9 mouse cellular contexts compared by ENCODE assay signal in the genomic region with DNA sequence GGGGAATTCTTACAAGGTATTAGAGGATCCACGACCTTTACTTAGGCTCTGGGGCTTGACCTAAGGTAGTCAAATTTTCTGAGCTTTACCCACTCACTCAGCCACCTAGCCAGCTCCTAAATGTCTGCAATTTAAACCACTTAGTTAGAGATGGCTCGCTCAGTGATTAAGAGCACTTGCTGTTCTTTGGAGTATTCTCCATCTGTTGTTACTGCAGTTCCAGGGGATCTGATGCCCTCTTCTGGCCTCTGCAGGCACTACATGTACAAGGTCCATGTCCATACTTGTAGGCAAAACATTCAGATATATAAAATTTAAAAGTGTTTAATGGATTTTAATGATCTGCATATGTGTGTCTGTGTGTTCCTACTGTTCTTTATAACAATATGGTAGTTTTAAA. TPM values are rescaled to one million over a fixed set of nuclear protein-coding genes. Genes with fewer than 3 reads are reported as not detected.
DNase-seq lines count a peak whose midpoint lies in the region; ATAC-seq and TF ChIP-seq lines count a peak whose summit lies in the region.
"Had no signal": no experiment of that assay in that cellular context is flagged by ENCODE, and none has a peak within 500 bp of the region (broad histone marks: within the 10 kb centered on the region; RNA-seq: fewer than 3 reads in every experiment).

No protein-coding gene starts in this region.

- ATAC-seq in liver, embryonic 14.5 days (ENCODE audit: insufficient read depth), result no peak
- peak; percentile 19; the same call in 1 of the 2 replicates for ATAC-seq in neural tube, embryonic 13.5 days (ENCODE audit: low read depth)

- peak; percentile 73 for TF ChIP-seq CTCF in liver, embryonic 14.5 days (IDR thresholded peaks at IDR 0.05; ENCODE audit: low read depth)

- H3K4me1 ChIP-seq in liver, embryonic 14.5 days (replicated peaks; ENCODE audit: control insufficient read depth in 2 of 2, insufficient read depth in 2 of 2, low read length in 1 of 2), result no peaks in the 10 kb centered on the region; a peak in 1 of 4 replicates
- no peaks in the 10 kb centered on the region for H3K4me1 ChIP-seq in neural tube, embryonic 13.5 days (replicated peaks)
- H3K4me1 ChIP-seq: embryonic facial prominence, embryonic 12.5 days had no signal

- H3K4me3 ChIP-seq in liver, embryonic 14.5 days (ENCODE audit: insufficient read depth in 1 of 2, low read depth in 2 of 2, low read length in 2 of 2), result no peak overlapping the region
- no peak overlapping the region for H3K4me3 ChIP-seq in neural tube, embryonic 13.5 days
- H3K4me3 ChIP-seq: embryonic facial prominence, embryonic 12.5 days had no signal

- no peak for TF ChIP-seq EP300 in liver, embryonic 14.5 days (IDR thresholded peaks at IDR 0.05; ENCODE audit: low read depth)

- H3K4me2 ChIP-seq in liver, embryonic 14.5 days (ENCODE audit: low read depth), result no peak overlapping the region
- H3K4me2 ChIP-seq in neural tube, embryonic 13.5 days, result no peak overlapping the region

- H3K27ac ChIP-seq in liver, embryonic 14.5 days, result no peak overlapping the region
- no peak overlapping the region for H3K27ac ChIP-seq in neural tube, embryonic 13.5 days (replicated peaks)
- H3K27ac ChIP-seq: embryonic facial prominence, embryonic 12.5 days had no signal

- no peak overlapping the region for H3K9ac ChIP-seq in liver, embryonic 14.5 days (replicated peaks)
- H3K9ac ChIP-seq in neural tube, embryonic 13.5 days, result no peak overlapping the region
- H3K9ac ChIP-seq: embryonic facial prominence, embryonic 12.5 days had no signal

- 42% methylated on average over 2 of the region's 2 CpGs for WGBS in liver, embryonic 14.5 days (ENCODE audit: insufficient replicate concordance)
- WGBS in neural tube, embryonic 13.5 days, result 43% methylated on average over 2 of the region's 2 CpGs

- DNase-seq in 416B (ENCODE audit: low read depth) (peak; percentile 80), NIH3T3 (ENCODE audit: low read depth) (peak; percentile 81)
- peak; percentile 80 to 86 for DNase-seq in cerebellum, postnatal 10 days
- DNase-seq in gastrocnemius, postnatal 10 days, result peak; percentile 64
- peak; percentile 86 for DNase-seq in kidney, postnatal 10 days
- DNase-seq in liver, embryonic 14.5 days (ENCODE audit: low read depth in 3 of 3, low spot score in 3 of 3), result peak in 1 of 3 experiments; percentile 24
- DNase-seq in thymus, postnatal 10 days (ENCODE audit: low spot score in 2 of 2), result peak; percentile 25 to 52

- no peaks in the 10 kb centered on the region; the same call in none of the 2 replicates for H3K9me3 ChIP-seq in liver, embryonic 14.5 days (ENCODE audit: control insufficient read depth, low read length)
- peaks cover 11% of the 10 kb centered on the region for H3K9me3 ChIP-seq in neural tube, embryonic 13.5 days

- H3K27me3 ChIP-seq in liver, embryonic 14.5 days (ENCODE audit: control insufficient read depth, insufficient read depth, low read length), result no peaks in the 10 kb centered on the region
- H3K27me3 ChIP-seq in neural tube, embryonic 13.5 days, result no peaks in the 10 kb centered on the region
- H3K27me3 ChIP-seq: embryonic facial prominence, embryonic 12.5 days had no signal

- H3K36me3 ChIP-seq in liver, embryonic 14.5 days (replicated peaks; ENCODE audit: control insufficient read depth, insufficient read depth, low read depth), result no peaks in the 10 kb centered on the region
- H3K36me3 ChIP-seq in neural tube, embryonic 13.5 days, result no peaks in the 10 kb centered on the region
- H3K36me3 ChIP-seq: embryonic facial prominence, embryonic 12.5 days had no signal

RNA-seq across cellular contexts. Expression of a gene that starts 24.3 kb away (rescaled TPM):
- 1 to 10 TPM; 2.8 to 3.3 TPM for total RNA-seq in gastrocnemius, postnatal 10 days (2021)
- 1.7 and 2.5 TPM in 2 replicates for polyA plus RNA-seq in liver, embryonic 14.5 days (2012; rRNA removed)
- 2.4 and 2.9 TPM in 2 replicates for polyA plus RNA-seq in liver, embryonic 14.5 days (2014; fragmentation: Nextera tagmentation; extraction: Ambion mirVana)
- polyA plus RNA-seq in neural tube, embryonic 13.5 days (2015; fragmentation: Nextera tagmentation; extraction: Ambion mirVana), result 28.5 and 28.6 TPM in 2 replicates

RNA-seq across cellular contexts. Expression of a gene that starts 41.6 kb away (rescaled TPM):
- 10 to 100 TPM; 13.9 to 15.0 TPM for total RNA-seq in gastrocnemius, postnatal 10 days (2021)
- polyA plus RNA-seq in liver, embryonic 14.5 days (2012; rRNA removed), result 11.9 TPM in 2 replicates
- 13.6 and 14.0 TPM in 2 replicates for polyA plus RNA-seq in liver, embryonic 14.5 days (2014; fragmentation: Nextera tagmentation; extraction: Ambion mirVana)
- 14.7 and 15.1 TPM in 2 replicates for polyA plus RNA-seq in neural tube, embryonic 13.5 days (2015; fragmentation: Nextera tagmentation; extraction: Ambion mirVana)

RNA-seq across cellular contexts. Expression of a gene that starts 56.1 kb away (rescaled TPM):
- total RNA-seq in gastrocnemius, postnatal 10 days (2021), result not detected
- polyA plus RNA-seq in liver, embryonic 14.5 days (2012; rRNA removed), result not detected in 2 replicates
- not detected in 2 replicates for polyA plus RNA-seq in liver, embryonic 14.5 days (2014; fragmentation: Nextera tagmentation; extraction: Ambion mirVana)
- not detected in 2 replicates for polyA plus RNA-seq in neural tube, embryonic 13.5 days (2015; fragmentation: Nextera tagmentation; extraction: Ambion mirVana)
- polyA plus RNA-seq: embryonic facial prominence, embryonic 12.5 days had no signal
